Mouse (Mus musculus) lung, adult 2 months (tissue): ENCODE data around the gene Kcna3.

Source experiments
- CTCF ChIP-seq: fragments of 200-500 bp; IDR thresholded peaks from 2 replicates; pipeline ENCODE4 v1.5.1; 2011; ENCODE audit warnings: mild to moderate bottlenecking, low read length, control low read depth; ENCODE audit not compliant: insufficient read depth
- POLR2A ChIP-seq: fragments of 200-500 bp; IDR thresholded peaks from 2 replicates; pipeline ENCODE4 v1.6.1; 2011; ENCODE audit warnings: low read depth, mild to moderate bottlenecking, control low read depth, low read length, borderline replicate concordance; ENCODE audit errors: extremely low read depth

DNA sequence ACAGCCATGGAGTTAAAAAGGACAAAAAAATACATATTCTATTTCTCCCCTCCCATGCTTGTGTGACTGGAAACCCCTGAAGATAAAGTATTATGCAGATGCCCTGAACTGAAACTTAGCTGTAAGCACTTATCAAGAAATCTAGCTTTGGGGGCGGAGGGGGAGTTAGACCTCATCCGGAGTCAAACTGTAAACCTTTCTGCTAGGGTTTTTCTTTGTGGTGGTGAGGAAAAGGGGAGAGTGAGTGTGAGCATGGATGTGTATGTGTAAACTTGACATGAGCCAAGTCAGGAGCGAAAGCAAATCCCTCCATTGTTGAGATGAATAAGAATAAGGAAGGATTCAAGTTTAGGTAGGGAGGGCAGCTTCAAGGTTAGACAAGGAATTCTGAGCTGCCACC, 44.8 kb downstream of the Kcna3 start:
- TF ChIP-seq CTCF (no peak), POLR2A (no peak)
